Mouse (Mus musculus) kidney, embryonic 15.5 days (tissue): Measurements from ENCODE around the gene Unc5c. TPM values are rescaled to one million over a fixed set of nuclear protein-coding genes. Genes with fewer than 3 reads are reported as not detected.

ENCODE experiments used
- ATAC-seq: fragments of 200-750 bp; cut with Nextera tagmentation; replicated peaks from 2 replicates; pipeline ENCODE4 v1.8.0; 2017; ENCODE audit warnings: moderate TSS enrichment; ENCODE audit not compliant: low FRiP score
- H3K27ac ChIP-seq: fragments of 300-500 bp; sonication (generic); 2 replicates; pipeline ENCODE4 v1.5.1; 2015; ENCODE audit warnings: mild to moderate bottlenecking, inconsistent platforms
- H3K27me3 ChIP-seq: fragments of 300-500 bp; sonication (generic); 2 replicates; pipeline ENCODE4 v1.6.1; 2015; ENCODE audit warnings: inconsistent platforms
- H3K36me3 ChIP-seq: fragments of 300-500 bp; sonication (generic); 2 replicates; pipeline ENCODE4 v1.6.1; 2015; ENCODE audit warnings: inconsistent platforms
- H3K4me1 ChIP-seq: fragments of 300-500 bp; sonication (generic); 2 replicates; pipeline ENCODE4 v1.6.1; 2015; ENCODE audit warnings: inconsistent platforms
- H3K4me2 ChIP-seq: fragments of 300-500 bp; sonication (generic); 2 replicates; pipeline ENCODE4 v1.6.1; 2015; ENCODE audit warnings: moderate library complexity, mild to moderate bottlenecking, inconsistent platforms
- H3K4me3 ChIP-seq: fragments of 300-500 bp; sonication (generic); replicated peaks from 2 replicates; pipeline ENCODE4 v1.5.1; 2015; ENCODE audit warnings: mild to moderate bottlenecking, inconsistent platforms
- H3K9ac ChIP-seq: fragments of 300-500 bp; sonication (generic); 2 replicates; pipeline ENCODE4 v1.6.1; 2015; ENCODE audit warnings: mild to moderate bottlenecking, inconsistent platforms
- H3K9me3 ChIP-seq: fragments of 300-500 bp; sonication (generic); replicated peaks from 2 replicates; pipeline ENCODE4 v1.6.1; 2016; ENCODE audit warnings: inconsistent platforms
- WGBS: fragments of 180-500 bp; shearing (Covaris S2); methylation state at CpG from one replicate; pipeline ENCODE4 v1.1.7; 2015; ENCODE audit warnings: mixed read lengths; 5-methylcytosine and 5-hydroxymethylcytosine counted together
- polyA plus RNA-seq: library from polyadenylated mRNA; unstranded; fragments of >200 nt; fragmentation: Nextera tagmentation; extraction: Ambion mirVana; gene quantifications from 2 replicates; pipeline ENCODE4 v1.2.1, GENCODE M21; 2015

The Unc5c gene
- 25.6 and 27.5 TPM in 2 replicates for polyA plus RNA-seq

DNA sequence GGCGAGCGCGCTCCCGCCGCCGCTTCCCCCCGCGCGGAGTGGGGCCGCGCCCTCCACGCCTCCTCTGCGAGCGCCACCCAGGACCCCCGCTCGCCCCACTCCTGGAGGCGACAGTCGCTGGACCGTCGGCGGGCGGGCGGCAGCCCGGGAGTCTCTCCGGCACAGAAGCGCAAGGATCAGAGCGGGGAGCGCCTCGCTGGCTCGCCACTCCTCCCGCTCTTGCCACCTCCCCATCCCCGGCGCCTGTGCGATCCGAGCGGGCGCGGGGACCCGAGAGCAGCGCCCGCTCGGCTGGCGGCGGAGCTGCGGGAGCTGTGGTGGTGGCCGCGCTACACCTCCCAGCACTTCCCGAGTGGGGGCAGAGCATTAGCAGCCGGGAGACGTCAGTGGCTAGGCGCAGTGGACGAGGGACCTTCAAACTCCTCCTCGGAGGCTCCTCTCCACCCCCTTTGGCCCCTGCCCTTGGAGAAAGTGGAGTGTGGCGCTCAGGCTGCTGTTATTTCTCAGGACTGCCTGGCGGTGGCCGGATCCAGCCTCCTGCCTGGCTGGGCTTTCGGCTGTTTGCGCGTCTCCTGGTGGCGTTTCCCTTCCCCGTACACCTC lies at the start of gene Unc5c:
Gene Unc5c, plus strand, starts transcription at position 113 of the 602 bp plus-strand sequence.
- Histone ChIP-seq H3K9ac (peak within 1 kb of the TSS; percentile 82), H3K9me3 (no peaks in the 10 kb centered on the region), H3K27me3 (no peaks in the 10 kb centered on the region), H3K4me3 (peak within 1 kb of the TSS; percentile 84), H3K36me3 (no peaks in the 10 kb centered on the region), H3K4me1 (peaks cover 39% of the 10 kb centered on the region), H3K27ac (peak within 1 kb of the TSS; percentile 98), H3K4me2 (peak within 1 kb of the TSS; percentile 94)
- ATAC-seq: peak; percentile 95
- WGBS: 0% methylated on average over 50 of the region's 61 CpGs

GRCm38 (mm10) chr3:141457475-141457874 lies 7.5 kb upstream of the Unc5c start:
- Histone ChIP-seq H3K36me3 (no peaks in the 10 kb centered on the region), H3K27ac (no peak overlapping the region), H3K4me1 (no peaks in the 10 kb centered on the region), H3K4me3 (no peak overlapping the region), H3K9me3 (no peaks in the 10 kb centered on the region), H3K27me3 (no peaks in the 10 kb centered on the region), H3K9ac (no peak overlapping the region), H3K4me2 (no peak overlapping the region)
- 88% methylated on average over 2 of the region's 2 CpGs for WGBS
- no peak for ATAC-seq

DNA sequence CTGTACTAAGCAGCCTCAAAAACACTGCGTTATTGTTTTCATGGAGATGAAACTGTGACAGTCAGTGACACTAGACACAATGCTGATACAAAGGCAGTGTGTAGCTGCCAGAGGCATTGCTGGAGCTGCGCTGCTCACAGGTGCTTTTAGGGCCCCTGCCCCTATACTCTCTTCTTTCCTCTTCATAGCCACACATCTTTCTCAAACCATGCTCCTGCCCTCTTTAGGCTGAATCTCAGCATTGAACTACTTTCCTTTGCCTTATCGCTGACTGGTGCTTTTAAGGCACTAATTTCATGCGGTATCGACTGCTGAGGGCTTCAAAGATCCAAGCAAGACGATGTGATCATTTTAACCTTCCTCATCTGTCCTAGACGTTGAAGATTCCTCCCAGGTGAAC lies 2.5 kb upstream of the Unc5c start:
- Histone ChIP-seq H3K9ac (no peak overlapping the region), H3K4me2 (no peak overlapping the region), H3K27ac (no peak overlapping the region), H3K4me3 (no peak overlapping the region), H3K9me3 (no peaks in the 10 kb centered on the region), H3K27me3 (no peaks in the 10 kb centered on the region), H3K36me3 (no peaks in the 10 kb centered on the region), H3K4me1 (peaks cover 14% of the 10 kb centered on the region; the same call in 1 of the 2 replicates)
- 77% methylated on average over 7 of the region's 7 CpGs for WGBS
- ATAC-seq: no peak

DNA sequence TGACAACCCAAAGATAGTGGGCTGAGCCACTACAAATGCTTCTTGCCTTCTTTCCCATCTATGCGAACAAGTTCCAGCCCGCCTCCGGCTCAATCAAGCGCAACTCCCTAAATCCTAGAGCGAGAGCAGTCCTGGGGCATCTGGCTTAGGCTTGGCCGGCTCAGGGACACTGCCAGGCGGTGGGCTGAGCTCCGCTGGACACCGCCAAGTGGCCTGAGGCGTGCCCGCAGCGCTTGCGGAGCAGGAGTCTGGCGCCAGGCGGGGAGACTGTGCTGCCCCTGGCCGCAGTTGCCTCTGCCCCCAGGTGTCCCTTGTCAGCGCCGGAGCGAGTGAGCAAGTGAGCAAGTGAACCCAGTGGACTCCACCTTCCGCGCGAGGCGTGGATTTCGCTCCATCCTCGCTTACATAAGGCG lies 319 bp upstream of the Unc5c start:
- Histone ChIP-seq H3K27ac (peak overlapping the region; percentile 98), H3K4me3 (peak overlapping the region; percentile 84), H3K4me1 (peaks cover 35% of the 10 kb centered on the region), H3K27me3 (no peaks in the 10 kb centered on the region), H3K9me3 (no peaks in the 10 kb centered on the region), H3K4me2 (peak overlapping the region; percentile 94), H3K9ac (peak overlapping the region; percentile 82), H3K36me3 (no peaks in the 10 kb centered on the region)
- ATAC-seq: peak; percentile 87
- 2% methylated on average over 26 of the region's 26 CpGs for WGBS

DNA sequence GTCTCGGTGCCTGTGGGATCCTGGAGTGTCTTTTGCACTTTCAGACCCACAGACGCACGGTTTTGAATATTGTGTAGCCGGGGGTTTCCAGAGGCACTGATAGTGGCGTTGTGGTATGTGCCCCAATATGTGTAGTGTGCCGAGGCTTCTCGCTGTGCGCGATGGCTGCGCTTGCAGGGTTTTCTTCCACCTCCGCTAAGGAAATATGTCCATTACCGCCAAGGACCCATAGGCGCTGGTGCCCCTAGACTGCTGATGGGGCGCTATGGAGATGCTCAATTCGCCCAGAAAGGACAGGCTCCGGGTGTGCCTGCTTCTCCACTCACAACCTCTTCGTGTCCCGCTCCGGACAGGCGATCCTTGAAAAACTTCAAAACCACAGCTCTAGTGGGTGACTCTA lies 1.0 kb downstream of the Unc5c start:
- peak overlapping the region; percentile 98 for H3K27ac ChIP-seq
- H3K4me2 ChIP-seq: peak overlapping the region; percentile 94
- peak overlapping the region; percentile 82 for H3K9ac ChIP-seq
- no peak for ATAC-seq
- H3K9me3 ChIP-seq: no peaks in the 10 kb centered on the region
- peak overlapping the region; percentile 84 for H3K4me3 ChIP-seq
- H3K4me1 ChIP-seq: peaks cover 43% of the 10 kb centered on the region
- H3K27me3 ChIP-seq: no peaks in the 10 kb centered on the region
- no peaks in the 10 kb centered on the region for H3K36me3 ChIP-seq
- under 1% methylated on average over 20 of the region's 20 CpGs for WGBS

DNA sequence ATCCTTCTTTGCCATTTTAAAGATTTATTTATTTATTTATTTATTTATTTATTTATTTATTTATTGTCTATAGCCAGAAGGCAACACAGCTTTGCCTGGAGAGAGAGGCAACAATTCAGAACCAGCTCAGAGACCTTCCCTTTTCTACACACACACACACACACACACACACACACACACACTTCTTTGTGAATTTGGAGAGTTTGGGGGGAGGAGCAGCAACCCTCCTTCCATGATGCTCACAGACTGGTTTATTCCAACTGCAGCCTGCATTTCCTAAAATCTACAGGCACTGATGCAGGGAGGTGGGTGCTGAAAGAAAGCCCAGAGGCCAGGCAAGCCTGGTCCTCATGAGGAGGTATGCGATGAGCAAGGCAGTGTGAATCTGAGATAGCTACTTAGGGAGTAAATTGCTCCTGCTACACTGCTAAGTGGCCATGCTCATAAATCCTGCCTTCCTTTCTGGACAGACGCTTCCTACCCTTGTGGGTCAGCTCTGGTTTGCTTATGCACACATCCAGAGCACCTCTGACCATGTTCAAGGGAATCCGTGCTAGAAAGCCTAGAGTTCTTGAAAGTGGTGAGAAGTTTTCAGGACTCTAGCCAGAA lies 1.8 kb downstream of the Unc5c start:
- ATAC-seq: no peak
- H3K4me2 ChIP-seq: peak overlapping the region; percentile 94
- H3K27ac ChIP-seq: peak overlapping the region; percentile 98
- H3K4me1 ChIP-seq: peaks cover 43% of the 10 kb centered on the region
- no peaks in the 10 kb centered on the region for H3K36me3 ChIP-seq
- no peaks in the 10 kb centered on the region for H3K27me3 ChIP-seq
- H3K9me3 ChIP-seq: no peaks in the 10 kb centered on the region
- H3K4me3 ChIP-seq: peak overlapping the region; percentile 84
- H3K9ac ChIP-seq: peak overlapping the region; percentile 82
- 3% methylated on average over 3 of the region's 3 CpGs for whole genome bisulfite sequencing

GRCm38 (mm10) chr3:141469338-141469737 lies 4.3 kb downstream of the Unc5c start:
- no peak overlapping the region for H3K4me3 ChIP-seq
- no peak overlapping the region for H3K9ac ChIP-seq
- no peaks in the 10 kb centered on the region for H3K36me3 ChIP-seq
- peak overlapping the region; percentile 1; the same call in 1 of the 2 replicates for H3K27ac ChIP-seq
- H3K9me3 ChIP-seq: no peaks in the 10 kb centered on the region
- peak overlapping the region; percentile 94 for H3K4me2 ChIP-seq
- no peaks in the 10 kb centered on the region for H3K27me3 ChIP-seq
- H3K4me1 ChIP-seq: peaks cover 41% of the 10 kb centered on the region
- no peak for ATAC-seq
- 43% methylated on average over 2 of the region's 2 CpGs for WGBS

DNA sequence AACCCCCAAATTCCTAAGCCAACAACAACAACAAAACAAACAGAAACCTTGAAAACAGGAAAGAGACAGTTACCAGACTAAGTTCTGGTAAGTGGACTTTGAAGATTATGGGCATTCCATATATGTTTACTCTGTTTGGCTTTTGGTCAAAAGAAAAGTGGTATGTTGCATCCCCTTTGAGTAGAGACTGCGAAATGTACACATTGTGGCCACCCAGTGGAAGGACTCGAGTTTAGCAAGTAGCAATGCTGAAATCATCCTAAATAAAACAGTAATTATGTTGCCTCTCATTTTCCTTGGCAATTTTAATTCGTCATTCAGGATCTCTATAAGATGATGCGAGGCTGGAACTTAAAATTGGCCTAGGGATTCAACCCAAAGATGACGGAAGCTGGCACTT lies 8.2 kb downstream of the Unc5c start:
- no peaks in the 10 kb centered on the region for H3K9me3 ChIP-seq
- H3K36me3 ChIP-seq: no peaks in the 10 kb centered on the region
- H3K27me3 ChIP-seq: no peaks in the 10 kb centered on the region
- no peak overlapping the region for H3K4me2 ChIP-seq
- no peak overlapping the region for H3K9ac ChIP-seq
- WGBS: 78% methylated on average over 5 of the region's 5 CpGs
- peaks cover 40% of the 10 kb centered on the region for H3K4me1 ChIP-seq
- no peak for ATAC-seq
- no peak overlapping the region for H3K4me3 ChIP-seq
- no peak overlapping the region for H3K27ac ChIP-seq

- ATAC-seq: no peak
- Histone ChIP-seq H3K4me3 (no peak overlapping the region), H3K36me3 (no peaks in the 10 kb centered on the region), H3K9ac (no peak overlapping the region), H3K27ac (peak overlapping the region; percentile 68), H3K9me3 (no peaks in the 10 kb centered on the region), H3K27me3 (no peaks in the 10 kb centered on the region), H3K4me2 (0 out of 2 replicates have a peak overlapping the region, but pooled peaks have one; percentile 14), H3K4me1 (peaks cover 28% of the 10 kb centered on the region)
- 67% methylated on average over 5 of the region's 5 CpGs for WGBS
These were observed 10.4 kb downstream of the Unc5c start for GRCm38 (mm10) chr3:141475389-141475788.

- no peaks in the 10 kb centered on the region for H3K36me3 ChIP-seq
- 26% methylated on average over 6 of the region's 6 CpGs for WGBS
- ATAC-seq: peak; percentile 61
These were observed 10.9 kb downstream of the Unc5c start for GRCm38 (mm10) chr3:141475919-141476318.

GRCm38 (mm10) chr3:141476670-141477069 lies 11.7 kb downstream of the Unc5c start:
- Histone ChIP-seq H3K4me1 (peaks cover 30% of the 10 kb centered on the region), H3K36me3 (no peaks in the 10 kb centered on the region), H3K9me3 (no peaks in the 10 kb centered on the region), H3K4me3 (no peak overlapping the region), H3K27ac (peak overlapping the region; percentile 68; the same call in 1 of the 2 replicates), H3K4me2 (0 out of 2 replicates have a peak overlapping the region, but pooled peaks have one; percentile 14), H3K27me3 (no peaks in the 10 kb centered on the region), H3K9ac (no peak overlapping the region)
- WGBS: 21% methylated on average over 3 of the region's 3 CpGs
- peak; percentile 81 for ATAC-seq

More at GRCm38 (mm10) chr3:141475919-141476318, 10.9 kb downstream of the Unc5c start:
- no peaks in the 10 kb centered on the region for H3K9me3 ChIP-seq
- peak overlapping the region; percentile 68 for H3K27ac ChIP-seq
- 0 out of 2 replicates have a peak overlapping the region, but pooled peaks have one; percentile 14 for H3K4me2 ChIP-seq
- no peak overlapping the region for H3K4me3 ChIP-seq
- H3K4me1 ChIP-seq: peaks cover 30% of the 10 kb centered on the region
- no peak overlapping the region for H3K9ac ChIP-seq
- no peaks in the 10 kb centered on the region for H3K27me3 ChIP-seq

- Histone ChIP-seq H3K27me3 (no peaks in the 10 kb centered on the region), H3K36me3 (no peaks in the 10 kb centered on the region), H3K4me1 (peaks cover 25% of the 10 kb centered on the region), H3K9ac (no peak overlapping the region), H3K27ac (peak overlapping the region; percentile 37; the same call in 1 of the 2 replicates), H3K4me2 (no peak overlapping the region), H3K9me3 (no peaks in the 10 kb centered on the region), H3K4me3 (no peak overlapping the region)
- WGBS: 73% methylated on average over 4 of the region's 4 CpGs
- ATAC-seq: no peak
These were observed 17.4 kb downstream of the Unc5c start for GRCm38 (mm10) chr3:141482465-141482864.
